Mouse (Mus musculus): ENCODE measurements at regions not wholly inside any gene's neighbourhood (a gene's known extent, or its start where the extent isn't known, plus 50 kb on each side); places are given as distances from the start of the nearest gene placed in this dataset.
"Not testable (repeated sequence)": the region's sequence is repeated elsewhere in the genome, so short reads cannot be mapped to it uniquely, and the experiment has no call there.

- H3K4me2 ChIP-seq (ENCODE audit: low read depth, low read length, poor library complexity, severe bottlenecking), result no peak overlapping the region
These were observed 811.6 kb upstream of the 4930444P10Rik start for GRCm38 (mm10) chr1:16904690-16905089.

GRCm38 (mm10) chr1:16868383-16868782 is 775.3 kb upstream of the 4930444P10Rik start:
- H3K36me3 ChIP-seq (ENCODE audit: insufficient read depth, low read length); H3K4me2 ChIP-seq (ENCODE audit: low read depth, low read length, poor library complexity, severe bottlenecking); H3K9ac ChIP-seq (replicated peaks; ENCODE audit: low read length, poor library complexity, severe bottlenecking); H3K4me1 ChIP-seq (ENCODE audit: insufficient read depth, low read length); H3K4me3 ChIP-seq (ENCODE audit: low read depth, low read length); H3K9me3 ChIP-seq (ENCODE audit: low read length); DNase-seq (ENCODE audit: low spot score); H3K27me3 ChIP-seq (ENCODE audit: insufficient read depth, low read length); H3K27ac ChIP-seq (ENCODE audit: low read depth, low read length); ATAC-seq (ENCODE audit: low FRiP score): not testable (repeated sequence)
- 69% methylated on average over 3 of the region's 3 CpGs for WGBS

More at GRCm38 (mm10) chr1:16904690-16905089, 811.6 kb upstream of the 4930444P10Rik start:
- Histone ChIP-seq H3K27me3 (ENCODE audit: insufficient read depth, low read length) (no peaks in the 10 kb centered on the region), H3K36me3 (ENCODE audit: insufficient read depth, low read length) (no peaks in the 10 kb centered on the region), H3K9me3 (ENCODE audit: low read length) (no peaks in the 10 kb centered on the region), H3K9ac (replicated peaks; ENCODE audit: low read length, poor library complexity, severe bottlenecking) (no peak overlapping the region), H3K27ac (ENCODE audit: low read depth, low read length) (no peak overlapping the region), H3K4me1 (ENCODE audit: insufficient read depth, low read length) (no peaks in the 10 kb centered on the region), H3K4me3 (ENCODE audit: low read depth, low read length) (no peak overlapping the region)
- no peak for ATAC-seq (ENCODE audit: low FRiP score)
- TF ChIP-seq CTCF (IDR thresholded peaks at IDR 0.05), result no peak
- no peak for DNase-seq (ENCODE audit: low spot score)

GRCm38 (mm10) chr1:16867086-16867835 is 774.1 kb upstream of the 4930444P10Rik start:
- not testable (repeated sequence) for ATAC-seq (ENCODE audit: low FRiP score); DNase-seq (ENCODE audit: low spot score); H3K27me3 ChIP-seq (ENCODE audit: insufficient read depth, low read length); H3K4me3 ChIP-seq (ENCODE audit: low read depth, low read length); H3K36me3 ChIP-seq (ENCODE audit: insufficient read depth, low read length); H3K4me1 ChIP-seq (ENCODE audit: insufficient read depth, low read length); H3K4me2 ChIP-seq (ENCODE audit: low read depth, low read length, poor library complexity, severe bottlenecking); H3K9me3 ChIP-seq (ENCODE audit: low read length); H3K9ac ChIP-seq (replicated peaks; ENCODE audit: low read length, poor library complexity, severe bottlenecking); H3K27ac ChIP-seq (ENCODE audit: low read depth, low read length)
- WGBS, result 87% methylated on average over 6 of the region's 6 CpGs

- H3K4me1 ChIP-seq (ENCODE audit: insufficient read depth, low read length), result no peaks in the 10 kb centered on the region
- no peak for TF ChIP-seq CTCF (IDR thresholded peaks at IDR 0.05)
- no peak overlapping the region for H3K4me3 ChIP-seq (ENCODE audit: low read depth, low read length)
- no peaks in the 10 kb centered on the region for H3K27me3 ChIP-seq (ENCODE audit: insufficient read depth, low read length)
- ATAC-seq (ENCODE audit: low FRiP score), result no peak
- H3K36me3 ChIP-seq (ENCODE audit: insufficient read depth, low read length), result no peaks in the 10 kb centered on the region
- no peak overlapping the region for H3K27ac ChIP-seq (ENCODE audit: low read depth, low read length)
- no peak for DNase-seq (ENCODE audit: low spot score)
- H3K9ac ChIP-seq (replicated peaks; ENCODE audit: low read length, poor library complexity, severe bottlenecking), result no peak overlapping the region
- no peak overlapping the region for H3K4me2 ChIP-seq (ENCODE audit: low read depth, low read length, poor library complexity, severe bottlenecking)
- no peaks in the 10 kb centered on the region for H3K9me3 ChIP-seq (ENCODE audit: low read length)
These were observed 744.0 kb upstream of the 4930444P10Rik start for GRCm38 (mm10) chr1:16837111-16837510.

GRCm38 (mm10) chr1:16824709-16825108 is 731.6 kb upstream of the 4930444P10Rik start:
- not testable (repeated sequence) for H3K4me2 ChIP-seq (ENCODE audit: low read depth, low read length, poor library complexity, severe bottlenecking); H3K4me3 ChIP-seq (ENCODE audit: low read depth, low read length); H3K27ac ChIP-seq (ENCODE audit: low read depth, low read length); H3K27me3 ChIP-seq (ENCODE audit: insufficient read depth, low read length); H3K9me3 ChIP-seq (ENCODE audit: low read length); ATAC-seq (ENCODE audit: low FRiP score); H3K4me1 ChIP-seq (ENCODE audit: insufficient read depth, low read length); H3K9ac ChIP-seq (replicated peaks; ENCODE audit: low read length, poor library complexity, severe bottlenecking); DNase-seq (ENCODE audit: low spot score); H3K36me3 ChIP-seq (ENCODE audit: insufficient read depth, low read length)
- 58% methylated on average over 4 of the region's 4 CpGs for WGBS

GRCm38 (mm10) chr1:16824057-16824456 is 730.9 kb upstream of the 4930444P10Rik start:
- DNase-seq (ENCODE audit: low spot score), result no peak
- H3K36me3 ChIP-seq (ENCODE audit: insufficient read depth, low read length), result no peaks in the 10 kb centered on the region
- 61% methylated on average over 3 of the region's 3 CpGs for WGBS

More at GRCm38 (mm10) chr1:16824057-16824456, 730.9 kb upstream of the 4930444P10Rik start:
- Histone ChIP-seq H3K27me3 (ENCODE audit: insufficient read depth, low read length) (no peaks in the 10 kb centered on the region), H3K9ac (replicated peaks; ENCODE audit: low read length, poor library complexity, severe bottlenecking) (no peak overlapping the region), H3K4me3 (ENCODE audit: low read depth, low read length) (no peak overlapping the region), H3K4me1 (ENCODE audit: insufficient read depth, low read length) (no peaks in the 10 kb centered on the region), H3K9me3 (ENCODE audit: low read length) (no peaks in the 10 kb centered on the region), H3K27ac (ENCODE audit: low read depth, low read length) (no peak overlapping the region), H3K4me2 (ENCODE audit: low read depth, low read length, poor library complexity, severe bottlenecking) (no peak overlapping the region)
- TF ChIP-seq CTCF (IDR thresholded peaks at IDR 0.05), result no peak
- ATAC-seq (ENCODE audit: low FRiP score), result no peak

All from midbrain, postnatal 0 days (tissue).